Mouse (Mus musculus) brain, embryonic 14.5 days (tissue): ENCODE measurements around the gene Mgat4a.

Source experiments
- CTCF ChIP-seq: fragments of 200-500 bp; IDR thresholded peaks from 2 replicates; pipeline ENCODE4 v1.5.1; 2012; ENCODE audit warnings: inconsistent platforms, mild to moderate bottlenecking, moderate library complexity, borderline replicate concordance; ENCODE audit not compliant: insufficient read depth, insufficient read length; ENCODE audit errors: extremely low read depth
- POLR2A ChIP-seq: fragments of 200-500 bp; IDR thresholded peaks from 2 replicates; pipeline ENCODE4 v1.6.1; 2012; ENCODE audit warnings: mild to moderate bottlenecking, inconsistent platforms, borderline replicate concordance; ENCODE audit not compliant: poor library complexity, insufficient read depth, insufficient read length, severe bottlenecking; ENCODE audit errors: extremely low read depth

- TF ChIP-seq CTCF: no peak
- no peak for TF ChIP-seq POLR2A
Observed at GRCm38 (mm10) chr1:37524669-37525068, 16.1 kb downstream of the Mgat4a start.
